Mouse (Mus musculus) heart, postnatal 36 days (tissue): Measurements from ENCODE around the gene A1bg. TPM values are rescaled to one million over a fixed set of nuclear protein-coding genes. Genes with fewer than 3 reads are reported as not detected.
A peak's percentile ranks its signal among the peaks of the same experiment; 100 is the strongest.

Source experiments
- DNase-seq, 2 experiments: peaks; one replicate each; pipeline ENCODE4 v3.0.0; 2021 to 2022
- intact Hi-C: fragments of 180-260 bp; cut with DNase I; formaldehyde crosslinking; loops from one replicate; pipeline ENCODE4 v1.15.1; 2025
- total RNA-seq, 2 experiments: library from RNA; stranded (reverse); gene quantifications; 2 replicates each; pipeline ENCODE4 v1.2.3; 2021

The A1bg gene
- not detected for total RNA-seq

DNA sequence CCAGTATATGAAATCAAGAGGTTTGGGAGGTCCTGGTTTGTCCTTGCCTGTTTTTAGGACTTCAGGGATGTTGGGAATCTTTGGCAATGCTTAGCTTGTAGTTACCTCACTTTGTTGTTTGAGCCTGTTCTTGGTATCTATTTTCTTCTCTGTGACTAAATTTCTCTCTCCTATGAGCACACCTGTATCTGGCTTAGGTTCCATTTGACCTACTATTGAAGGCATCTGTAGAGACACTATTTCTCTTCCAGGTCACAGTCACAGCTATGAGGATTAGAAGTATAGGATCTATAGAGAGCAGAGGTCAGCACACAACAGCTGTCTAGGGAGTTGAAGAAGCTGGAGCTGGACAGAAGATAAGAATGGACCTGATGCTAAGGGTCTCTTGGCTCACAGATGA, at the start of gene A1bg:
TSS of gene A1bg (minus strand) at position 101 of the 400 bp plus-strand sequence.
- intact Hi-C loops: no loop called here
- no peak for DNase-seq

GRCm38 (mm10) chr15:60968549-60968861, 45.7 kb upstream of the A1bg start:
- no peak for DNase-seq
- intact Hi-C loops: no loop called here

GRCm38 (mm10) chr15:60967841-60968548, 45.2 kb upstream of the A1bg start:
- intact Hi-C loops: no loop called here
- DNase-seq: no peak

DNA sequence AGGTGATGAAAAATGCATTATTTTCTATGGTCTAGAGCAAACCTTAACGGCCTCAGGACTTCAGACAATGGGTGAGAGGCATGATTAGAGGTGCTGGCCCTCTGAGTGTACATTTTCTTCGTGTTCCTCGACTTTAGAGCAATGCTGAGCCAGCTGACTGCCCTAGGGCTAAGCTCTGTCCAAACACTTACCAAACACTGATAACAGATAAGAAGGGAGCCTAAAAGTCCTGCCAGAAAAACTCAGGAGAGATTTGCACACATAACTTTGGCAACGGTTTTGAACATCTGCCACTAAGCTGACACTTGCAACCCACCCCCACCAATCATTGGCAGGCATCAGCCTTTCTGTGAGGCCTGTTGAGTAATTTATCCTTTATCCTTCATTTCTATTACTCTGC, 2.9 kb upstream of the A1bg start:
- DNase-seq: peak in 1 of 2 experiments; percentile 15
- intact Hi-C loops: no loop called here

- intact Hi-C loops: no loop called here
- no peak for DNase-seq
Observed at GRCm38 (mm10) chr15:60903763-60904697, 18.8 kb downstream of the A1bg start.

- no peak for DNase-seq
- intact Hi-C loops: no loop called here
Observed at GRCm38 (mm10) chr15:60898187-60898965, 24.4 kb downstream of the A1bg start.

DNA sequence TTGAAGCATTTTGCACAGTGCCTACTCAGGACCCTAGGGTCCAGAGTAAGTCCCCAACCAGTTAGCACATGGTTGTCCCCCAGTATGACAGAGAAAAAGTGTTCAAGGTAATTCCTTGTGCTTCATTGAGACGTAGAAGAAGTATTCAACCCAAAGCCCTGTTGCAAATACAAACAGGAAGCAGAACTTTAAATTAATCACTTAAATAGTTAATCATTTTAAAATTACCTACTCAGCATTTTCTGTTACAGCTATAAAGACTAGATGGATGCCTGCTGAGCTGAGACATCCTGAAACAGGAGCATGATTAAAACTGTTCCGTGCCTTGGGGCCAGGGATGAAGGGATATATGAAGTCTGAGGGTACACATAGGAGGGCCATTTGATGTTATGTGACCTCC, 26.8 kb downstream of the A1bg start:
- intact Hi-C loops: no loop called here
- DNase-seq: no peak

GRCm38 (mm10) chr15:60892976-60893463, 29.8 kb downstream of the A1bg start:
- DNase-seq: no peak
- intact Hi-C loops: loop anchor here (5.0 kb wide), 1 partner anchor 71 kb away; no protein-coding TSS in a partner anchor

GRCm38 (mm10) chr15:60888724-60889123, 34.1 kb downstream of the A1bg start:
- intact Hi-C loops: no loop called here
- DNase-seq: no peak

DNA sequence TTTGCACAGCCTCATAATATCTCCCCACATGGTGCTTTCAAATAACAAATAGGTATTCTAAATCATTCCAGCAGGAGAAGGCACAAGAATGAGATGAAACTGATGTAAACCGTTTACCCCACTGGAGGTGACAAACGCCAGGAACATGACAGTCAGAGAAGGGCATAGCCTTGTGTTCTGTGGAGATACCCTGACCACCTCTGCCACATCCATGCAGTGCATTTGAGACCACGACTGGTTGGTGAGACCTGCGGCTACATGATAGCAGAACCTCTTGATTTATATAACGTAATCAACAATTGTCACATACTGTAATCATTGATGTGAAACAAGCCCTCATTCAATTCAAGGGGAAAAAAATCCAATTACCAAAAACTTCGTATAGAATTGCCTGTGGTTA, 47.1 kb downstream of the A1bg start:
- DNase-seq: no peak
- intact Hi-C loops: no loop called here

GRCm38 (mm10) chr15:60862417-60862816, 60.4 kb downstream of the A1bg start:
- DNase-seq: no peak
- intact Hi-C loops: no loop called here

DNA sequence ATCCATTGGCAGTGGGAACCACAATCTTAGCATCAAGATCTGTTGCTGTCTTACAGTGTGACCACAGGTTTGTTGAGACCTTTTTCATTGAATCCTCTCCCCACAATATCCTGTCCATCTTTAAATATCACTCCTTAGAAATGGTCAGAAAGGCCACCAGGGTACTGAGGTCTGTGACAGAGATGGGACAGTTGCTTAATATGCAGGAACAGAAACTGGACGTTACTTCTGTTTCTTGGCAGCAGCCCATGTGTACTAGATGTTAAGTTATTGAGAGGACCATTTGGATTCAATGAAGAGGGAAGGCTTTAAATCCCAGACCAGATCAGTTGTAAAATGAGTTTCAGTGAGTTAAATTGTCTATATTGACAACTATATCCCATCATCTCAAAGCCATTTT, 67.7 kb downstream of the A1bg start:
- no peak for DNase-seq
- intact Hi-C loops: no loop called here

- no peak for DNase-seq
- intact Hi-C loops: no loop called here
Observed at GRCm38 (mm10) chr15:60854151-60854550, 68.7 kb downstream of the A1bg start.

DNA sequence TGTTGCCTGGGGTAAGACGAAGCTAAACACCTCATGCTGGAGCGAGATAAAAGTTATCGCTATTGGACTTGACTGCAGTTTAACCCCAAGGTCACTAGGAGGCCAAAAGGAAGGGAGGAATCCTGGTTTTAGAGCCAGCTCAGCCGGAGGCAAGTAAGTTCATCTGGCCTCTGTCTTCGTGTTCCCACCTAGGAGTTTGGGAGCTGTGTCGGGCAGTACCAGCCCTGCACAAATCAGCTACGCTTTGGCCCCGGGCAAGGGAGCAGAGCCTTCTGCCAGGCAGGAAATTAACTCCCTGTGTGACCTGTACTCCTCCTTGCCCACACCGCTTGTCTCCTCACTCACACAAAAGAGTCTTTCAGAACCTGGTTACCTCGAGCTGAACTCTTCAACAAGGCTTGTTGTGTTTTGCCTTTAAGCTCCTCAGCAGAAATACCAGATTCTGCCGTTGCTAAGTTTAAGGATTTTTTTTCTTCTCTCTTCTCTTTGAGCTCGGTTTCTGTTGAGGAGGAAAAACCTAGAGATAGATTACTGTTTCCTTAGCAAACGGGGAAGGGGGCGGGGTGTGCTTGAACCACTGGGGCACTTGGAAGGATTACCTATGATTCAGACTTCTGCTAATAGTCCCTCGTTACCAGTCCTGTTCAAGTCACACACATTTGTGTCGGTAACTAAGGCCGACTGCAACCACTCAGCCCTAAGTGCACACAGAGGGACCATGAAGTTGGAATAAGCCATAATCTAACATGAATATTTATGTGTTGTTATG, 69.4 kb downstream of the A1bg start, which contains the start of gene Fam84b:
TSS of gene Fam84b (minus strand) at position 548 of the 769 bp plus-strand sequence.
- DNase-seq: no peak
- intact Hi-C loops: no loop called here

- intact Hi-C loops: no loop called here
- no peak for DNase-seq
Observed at GRCm38 (mm10) chr15:60848630-60849029, 74.2 kb downstream of the A1bg start.

Other genes with a start within 250 kb of the A1bg start
- 10 to 100 TPM in 1 of 2 experiments, 1 to 10 TPM in 1; 6.8 to 10.5 TPM for gene Fam84b, start 69.2 kb downstream of the A1bg start, total RNA-seq